Mouse (Mus musculus) E14TG2a.4 (cell line): ENCODE data around the gene Osbpl10.

Experiments
- CTCF ChIP-seq: conservative IDR thresholded peaks from 2 replicates; pipeline ENCODE4 v1.5.1; 2014; ENCODE audit warnings: low read length
- NANOG ChIP-seq: IDR thresholded peaks from 2 replicates; pipeline ENCODE4 v1.6.1; 2014; ENCODE audit warnings: borderline replicate concordance, low read length, mixed read lengths
- POU5F1 ChIP-seq: IDR thresholded peaks from 2 replicates; pipeline ENCODE4 v1.6.1; 2014; ENCODE audit warnings: low read length, borderline replicate concordance

DNA sequence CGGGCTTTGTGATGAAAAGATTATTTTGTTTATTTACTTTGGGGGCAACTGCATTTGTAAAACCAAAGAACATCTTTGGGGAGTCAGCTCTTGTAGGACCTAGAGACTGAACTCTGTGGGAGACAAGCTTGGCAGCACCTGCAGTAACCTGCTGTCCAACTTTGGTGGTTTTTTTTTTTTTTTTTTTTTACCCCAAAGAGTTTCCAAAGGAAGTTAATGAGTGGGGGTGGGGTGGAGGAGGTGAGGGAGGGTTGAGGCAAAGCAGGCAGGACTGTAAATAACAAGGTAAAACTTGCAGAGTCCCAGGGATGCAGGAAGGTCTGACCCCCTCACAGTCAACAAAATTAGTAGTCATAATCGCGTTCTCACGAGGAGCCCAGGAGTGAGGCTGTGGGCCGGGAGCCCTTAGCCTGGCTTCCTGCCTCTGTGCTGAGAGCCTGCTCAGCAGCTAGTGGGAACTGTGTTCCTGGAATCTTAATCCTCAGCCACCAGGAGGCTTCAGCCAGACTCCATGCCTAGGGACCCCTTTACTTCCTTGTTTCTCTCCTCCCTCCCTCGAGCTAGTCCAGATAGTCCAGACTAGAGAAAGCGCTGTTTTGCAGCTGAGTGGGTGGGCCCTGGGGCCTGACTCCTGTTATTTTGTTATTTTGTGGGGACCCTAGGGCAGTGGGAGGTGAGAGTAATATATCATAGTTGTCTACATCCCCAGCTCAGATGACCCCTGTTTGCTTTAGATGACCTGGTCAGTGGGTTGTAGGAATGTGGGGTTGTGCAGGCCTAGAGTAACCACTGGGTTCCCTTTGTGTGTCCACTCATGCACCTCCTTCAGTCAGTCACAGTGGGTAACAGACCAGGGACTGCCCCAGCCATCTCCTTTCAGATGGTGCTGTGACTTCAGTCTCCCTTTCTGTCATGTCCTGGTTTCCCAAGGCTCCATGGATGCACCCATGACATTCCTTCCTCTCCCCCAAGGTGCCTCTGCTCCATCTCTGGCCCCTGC is 236.5 kb downstream of the Osbpl10 start:
- TF ChIP-seq CTCF: no peak
- TF ChIP-seq POU5F1: no peak
- no peak for TF ChIP-seq NANOG
